Mouse (Mus musculus): ENCODE results near the gene Emc7. TPM values are rescaled to one million over a fixed set of nuclear protein-coding genes. Genes with fewer than 3 reads are reported as not detected.

Gene Emc7
- polyA plus RNA-seq, 1 experiment, result 14.5 TPM

GRCm38 (mm10) chr2:112490483-112491196 lies 35.8 kb downstream of the Emc7 start:
- Histone ChIP-seq H3K36me3 (ENCODE audit: control insufficient read depth, insufficient read depth, low read length) (no peaks in the 10 kb centered on the region), H3K4me3 (ENCODE audit: insufficient read depth, low read depth, low read length) (no peak overlapping the region), H3K4me1 (ENCODE audit: control insufficient read depth, insufficient read depth, low read length) (peaks cover 5% of the 10 kb centered on the region; the same call in 1 of the 2 replicates), H3K27me3 (replicated peaks; ENCODE audit: control insufficient read depth, insufficient read depth, low read length) (no peaks in the 10 kb centered on the region), H3K27ac (ENCODE audit: insufficient read depth, low read depth, low read length) (no peak overlapping the region)
- DNase-seq, result no peak
- WGBS, result 79% methylated on average over 11 of the region's 11 CpGs
- TF ChIP-seq POLR2A (IDR thresholded peaks at IDR 0.05; ENCODE audit: low read depth, low read length) (no peak), CTCF (conservative IDR thresholded peaks at IDR 0.05; ENCODE audit: insufficient read depth, insufficient read length, low read depth, low read length) (no peak)

DNA sequence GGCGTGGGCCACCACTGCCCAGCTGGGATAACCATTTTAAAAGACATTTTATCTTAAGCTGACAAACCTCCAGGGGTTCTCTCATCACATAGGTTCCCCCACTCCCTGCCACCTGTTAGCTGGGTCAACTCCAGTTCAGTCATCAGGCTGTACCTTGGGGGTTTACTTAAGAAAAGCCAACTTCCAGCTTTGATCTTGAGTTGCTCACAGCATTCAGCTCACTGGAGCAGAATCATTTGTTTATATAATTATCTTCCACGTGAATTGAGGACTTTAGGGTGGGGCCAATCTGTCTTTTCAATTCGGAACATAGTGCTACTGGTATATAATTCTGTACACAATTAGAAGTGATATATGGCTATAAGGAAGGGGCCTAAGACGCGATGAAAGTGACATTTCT lies 36.8 kb downstream of the Emc7 start:
- no peaks in the 10 kb centered on the region for H3K36me3 ChIP-seq (ENCODE audit: control insufficient read depth, insufficient read depth, low read length)
- H3K27me3 ChIP-seq (replicated peaks; ENCODE audit: control insufficient read depth, insufficient read depth, low read length), result no peaks in the 10 kb centered on the region
- no peak overlapping the region for H3K27ac ChIP-seq (ENCODE audit: insufficient read depth, low read depth, low read length)
- H3K4me3 ChIP-seq (ENCODE audit: insufficient read depth, low read depth, low read length), result no peak overlapping the region
- no peak for DNase-seq
- 78% methylated on average over 5 of the region's 5 CpGs for WGBS
- H3K4me1 ChIP-seq (ENCODE audit: control insufficient read depth, insufficient read depth, low read length), result peaks cover 5% of the 10 kb centered on the region; the same call in 1 of the 2 replicates
- no peak for TF ChIP-seq CTCF (conservative IDR thresholded peaks at IDR 0.05; ENCODE audit: insufficient read depth, insufficient read length, low read depth, low read length)
- no peak for TF ChIP-seq POLR2A (IDR thresholded peaks at IDR 0.05; ENCODE audit: low read depth, low read length)

DNA sequence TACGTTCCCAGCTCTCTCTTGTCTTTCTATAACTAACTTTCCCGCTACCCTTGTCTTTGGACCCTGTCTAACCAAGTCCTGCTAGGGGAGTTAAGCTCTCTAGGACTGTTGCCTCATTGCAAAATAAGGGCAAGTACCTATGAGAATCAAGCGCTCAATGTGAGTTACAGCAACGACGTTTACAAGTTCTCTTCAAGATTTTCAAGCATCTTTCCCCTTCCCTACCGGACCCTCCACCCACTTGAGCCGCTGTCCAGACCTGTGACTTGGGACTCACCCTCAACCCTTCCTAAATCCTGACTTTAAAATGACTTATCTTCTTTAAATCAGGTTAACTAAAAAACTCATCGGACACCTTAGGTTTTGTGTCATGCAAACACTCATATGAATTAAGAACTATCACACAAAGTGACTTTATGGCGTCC lies 37.6 kb downstream of the Emc7 start:
- Histone ChIP-seq H3K4me3 (ENCODE audit: insufficient read depth, low read depth, low read length) (peak overlapping the region; percentile 92), H3K36me3 (ENCODE audit: control insufficient read depth, insufficient read depth, low read length) (no peaks in the 10 kb centered on the region), H3K27ac (ENCODE audit: insufficient read depth, low read depth, low read length) (peak overlapping the region; percentile 57), H3K4me1 (ENCODE audit: control insufficient read depth, insufficient read depth, low read length) (peaks cover 5% of the 10 kb centered on the region; the same call in 1 of the 2 replicates), H3K27me3 (replicated peaks; ENCODE audit: control insufficient read depth, insufficient read depth, low read length) (no peaks in the 10 kb centered on the region)
- TF ChIP-seq CTCF (conservative IDR thresholded peaks at IDR 0.05; ENCODE audit: insufficient read depth, insufficient read length, low read depth, low read length), result no peak
- no peak for TF ChIP-seq POLR2A (IDR thresholded peaks at IDR 0.05; ENCODE audit: low read depth, low read length)
- DNase-seq, result no peak
- 5% methylated on average over 9 of the region's 9 CpGs for WGBS

DNA sequence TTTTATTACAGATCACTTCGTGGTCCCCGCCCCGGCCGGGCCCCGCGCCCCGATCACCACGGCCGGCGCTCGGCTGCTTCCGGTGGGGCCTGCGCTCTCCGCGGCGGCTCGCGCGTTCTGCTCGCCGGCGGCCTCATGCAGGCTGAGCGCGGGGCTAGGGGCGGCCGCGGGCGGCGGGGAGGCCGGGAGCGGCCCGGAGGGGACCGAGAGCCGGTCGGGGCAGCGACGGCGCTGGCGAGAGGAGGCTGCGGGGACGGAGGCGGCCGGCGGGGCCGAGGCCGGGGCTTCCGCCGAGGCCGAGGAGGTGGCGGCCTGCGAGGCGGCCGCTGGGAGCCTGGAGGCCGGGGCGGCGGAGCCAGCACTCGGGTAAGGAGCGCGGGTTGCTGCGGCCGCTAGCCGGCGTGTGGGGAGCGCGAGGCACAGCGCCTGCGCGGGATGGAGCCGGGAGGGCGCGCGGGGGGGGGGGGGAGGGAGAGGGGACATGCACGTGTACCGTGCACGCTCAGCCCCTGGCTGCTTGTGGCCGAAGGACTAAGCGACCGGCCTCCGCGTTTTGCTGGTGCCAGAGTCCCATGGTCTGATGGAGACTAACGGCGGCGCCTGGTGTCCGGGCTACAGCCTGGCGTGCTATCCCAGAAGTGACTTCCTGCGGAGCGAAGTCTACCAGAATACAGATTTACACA lies 38.2 kb downstream of the Emc7 start, which contains the start of gene Aven:
TSS of gene Aven (plus strand) at position 109 of the 683 bp plus-strand sequence.
- Histone ChIP-seq H3K4me1 (ENCODE audit: control insufficient read depth, insufficient read depth, low read length) (peaks cover 8% of the 10 kb centered on the region; the same call in 1 of the 2 replicates), H3K36me3 (ENCODE audit: control insufficient read depth, insufficient read depth, low read length) (no peaks in the 10 kb centered on the region), H3K27me3 (replicated peaks; ENCODE audit: control insufficient read depth, insufficient read depth, low read length) (no peaks in the 10 kb centered on the region), H3K27ac (ENCODE audit: insufficient read depth, low read depth, low read length) (peak within 1 kb of the TSS; percentile 96), H3K4me3 (ENCODE audit: insufficient read depth, low read depth, low read length) (peak within 1 kb of the TSS; percentile 92)
- TF ChIP-seq POLR2A (IDR thresholded peaks at IDR 0.05; ENCODE audit: low read depth, low read length) (peak; percentile 37), CTCF (conservative IDR thresholded peaks at IDR 0.05; ENCODE audit: insufficient read depth, insufficient read length, low read depth, low read length) (no peak)
- WGBS, result 1% methylated on average over 75 of the region's 87 CpGs
- DNase-seq, result peak; percentile 91

DNA sequence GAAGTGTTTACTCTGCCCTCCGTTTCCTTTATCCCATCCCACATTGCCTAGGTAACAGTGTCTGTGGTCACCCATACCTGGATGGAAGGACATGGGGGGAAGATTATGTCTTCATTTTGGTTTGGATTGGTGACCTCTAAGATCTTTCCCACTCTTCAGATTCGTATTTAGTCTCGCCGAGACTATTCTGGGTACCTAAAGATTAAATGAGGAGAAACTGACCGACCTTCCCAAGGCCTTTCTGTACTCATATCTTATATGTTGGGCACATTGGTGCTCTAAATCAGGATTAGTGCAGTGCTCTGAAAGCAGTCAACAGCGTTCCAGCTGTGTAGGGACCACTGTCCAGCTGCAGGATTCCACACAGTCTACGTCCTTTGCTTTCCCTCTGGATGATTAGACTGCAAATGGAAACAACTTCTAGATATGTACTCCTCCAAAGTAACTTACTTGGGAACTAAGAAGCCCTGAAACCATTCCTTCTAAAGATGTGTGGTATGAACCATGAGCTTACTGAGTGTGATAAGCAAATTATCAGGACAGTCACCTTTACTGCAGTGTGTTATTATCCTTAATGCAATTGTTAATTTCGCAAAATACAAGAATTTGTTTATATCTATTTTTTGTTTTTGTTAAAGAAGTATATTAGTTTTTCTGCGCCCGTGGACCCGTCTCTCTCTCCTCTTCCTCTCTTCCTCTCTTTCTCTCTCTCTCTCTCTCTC lies 38.9 kb downstream of the Emc7 start:
- no peaks in the 10 kb centered on the region for H3K36me3 ChIP-seq (ENCODE audit: control insufficient read depth, insufficient read depth, low read length)
- peaks cover 10% of the 10 kb centered on the region; the same call in 1 of the 2 replicates for H3K4me1 ChIP-seq (ENCODE audit: control insufficient read depth, insufficient read depth, low read length)
- no peaks in the 10 kb centered on the region for H3K27me3 ChIP-seq (replicated peaks; ENCODE audit: control insufficient read depth, insufficient read depth, low read length)
- peak overlapping the region; percentile 96 for H3K27ac ChIP-seq (ENCODE audit: insufficient read depth, low read depth, low read length)
- 38% methylated on average over 11 of the region's 11 CpGs for WGBS
- TF ChIP-seq CTCF (conservative IDR thresholded peaks at IDR 0.05; ENCODE audit: insufficient read depth, insufficient read length, low read depth, low read length) (no peak), POLR2A (IDR thresholded peaks at IDR 0.05; ENCODE audit: low read depth, low read length) (no peak)
- DNase-seq, result no peak
- peak overlapping the region; percentile 92 for H3K4me3 ChIP-seq (ENCODE audit: insufficient read depth, low read depth, low read length)

- Histone ChIP-seq H3K4me1 (ENCODE audit: control insufficient read depth, insufficient read depth, low read length) (peaks cover 10% of the 10 kb centered on the region; the same call in 1 of the 2 replicates), H3K4me3 (ENCODE audit: insufficient read depth, low read depth, low read length) (no peak overlapping the region), H3K36me3 (ENCODE audit: control insufficient read depth, insufficient read depth, low read length) (no peaks in the 10 kb centered on the region), H3K27ac (ENCODE audit: insufficient read depth, low read depth, low read length) (no peak overlapping the region), H3K27me3 (replicated peaks; ENCODE audit: control insufficient read depth, insufficient read depth, low read length) (no peaks in the 10 kb centered on the region)
- TF ChIP-seq CTCF (conservative IDR thresholded peaks at IDR 0.05; ENCODE audit: insufficient read depth, insufficient read length, low read depth, low read length) (no peak), POLR2A (IDR thresholded peaks at IDR 0.05; ENCODE audit: low read depth, low read length) (no peak)
- 51% methylated on average over 7 of the region's 7 CpGs for WGBS
- DNase-seq, result peak; percentile 39
Observed at GRCm38 (mm10) chr2:112497851-112498250, 43.1 kb downstream of the Emc7 start.
